Mouse (Mus musculus): ENCODE results near the gene Hist1h3h. TPM values are rescaled to one million over a fixed set of nuclear protein-coding genes. Genes with fewer than 3 reads are reported as not detected.
A peak's percentile ranks its signal among the peaks of the same experiment; 100 is the strongest.
"Not testable (repeated sequence)": the region's sequence is repeated elsewhere in the genome, so short reads cannot be mapped to it uniquely, and the experiment has no call there.

Hist1h3h gene
- 1.5 and 5.4 TPM in 2 replicates for polyA plus RNA-seq (2015; fragmentation: Nextera tagmentation; extraction: Ambion mirVana)

DNA sequence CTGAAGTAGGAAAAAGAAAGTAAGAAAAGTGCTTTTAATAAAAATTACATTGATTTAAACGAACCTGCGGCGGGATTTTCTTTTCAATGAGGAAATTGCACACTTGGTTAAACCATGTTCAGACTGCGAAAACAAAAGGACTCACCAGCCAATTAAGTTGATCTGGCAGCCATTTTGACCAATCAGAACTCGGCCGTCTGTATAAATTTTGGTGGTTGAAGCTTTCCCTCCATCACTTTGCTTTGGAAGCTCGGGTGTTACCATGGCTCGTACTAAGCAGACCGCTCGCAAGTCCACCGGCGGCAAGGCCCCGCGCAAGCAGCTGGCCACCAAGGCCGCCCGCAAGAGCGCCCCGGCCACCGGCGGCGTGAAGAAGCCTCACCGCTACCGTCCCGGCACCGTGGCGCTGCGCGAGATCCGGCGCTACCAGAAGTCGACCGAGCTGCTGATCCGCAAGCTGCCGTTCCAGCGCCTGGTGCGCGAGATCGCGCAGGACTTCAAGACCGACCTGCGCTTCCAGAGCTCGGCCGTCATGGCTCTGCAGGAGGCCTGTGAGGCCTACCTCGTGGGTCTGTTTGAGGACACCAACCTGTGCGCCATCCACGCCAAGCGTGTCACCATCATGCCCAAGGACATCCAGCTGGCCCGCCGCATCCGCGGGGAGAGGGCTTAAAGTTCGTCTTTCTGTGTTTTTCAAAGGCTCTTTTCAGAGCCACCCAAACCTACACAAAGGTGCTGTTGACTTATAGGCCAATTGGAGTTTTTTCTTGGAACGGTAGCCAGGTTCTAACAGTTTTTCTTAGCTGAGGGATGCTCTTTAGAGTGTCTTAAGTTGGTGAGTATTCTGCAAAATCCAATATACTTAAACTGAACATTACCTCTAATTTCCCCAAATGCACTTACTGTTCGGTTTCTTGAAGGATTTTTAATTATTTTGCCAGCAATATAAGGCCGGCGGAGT, at the start of gene Hist1h3h:
TSS of gene Hist1h3h (plus strand) at position 263 of the 961 bp plus-strand sequence.
- Histone ChIP-seq H3K4me2 (peak within 1 kb of the TSS; percentile 83), H3K27ac (peak within 1 kb of the TSS; percentile 91), H3K9ac (peak within 1 kb of the TSS; percentile 63), H3K4me3 (peak within 1 kb of the TSS; percentile 49), H3K4me1 (replicated peaks) (peaks cover 33% of the 10 kb centered on the region)
- not testable (repeated sequence) for H3K36me3 ChIP-seq; H3K27me3 ChIP-seq; H3K9me3 ChIP-seq (replicated peaks)
- WGBS: 1% methylated on average over 29 of the region's 56 CpGs
- ATAC-seq (replicated peaks; ENCODE audit: insufficient number of reproducible peaks, insufficient read depth, low FRiP score, low read depth): peak; percentile 41; the same call in 1 of the 2 replicates

DNA sequence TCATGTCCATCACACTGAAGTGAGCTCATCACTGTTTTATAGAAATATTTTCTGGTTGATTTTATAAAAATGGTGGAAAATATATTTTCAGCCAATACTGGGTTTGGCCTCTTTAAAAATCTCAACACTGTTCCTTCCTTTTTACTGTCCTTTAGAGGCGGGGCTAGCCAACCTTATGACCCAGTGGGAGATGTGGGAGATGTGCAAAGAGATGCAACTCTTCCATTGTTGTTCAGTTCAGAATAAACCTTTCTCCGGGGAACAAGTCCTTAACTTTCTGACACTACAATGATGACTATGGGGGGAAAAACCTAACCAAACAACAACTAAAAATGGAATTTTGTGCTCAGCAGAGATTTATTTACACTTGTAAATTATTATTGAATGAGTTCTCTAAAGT, 40.2 kb upstream of the Hist1h3h start, which contains the start of gene Olfr1360:
TSS of gene Olfr1360 (minus strand) at position 101 of the 400 bp plus-strand sequence.
- Histone ChIP-seq H3K27ac (no peak within 1 kb of the TSS), H3K4me1 (replicated peaks) (no peaks in the 10 kb centered on the region), H3K27me3 (no peaks in the 10 kb centered on the region), H3K36me3 (no peaks in the 10 kb centered on the region), H3K4me2 (no peak within 1 kb of the TSS), H3K9ac (no peak within 1 kb of the TSS), H3K9me3 (replicated peaks) (no peaks in the 10 kb centered on the region), H3K4me3 (no peak within 1 kb of the TSS)
- 67% methylated on average over 2 of the region's 2 CpGs for WGBS
- no peak for ATAC-seq (replicated peaks; ENCODE audit: insufficient number of reproducible peaks, insufficient read depth, low FRiP score, low read depth)

GRCm38 (mm10) chr13:21697811-21698210, 19.6 kb upstream of the Hist1h3h start, which contains the start of gene Olfr1359:
Gene Olfr1359, plus strand, starts transcription at chr13:21698111.
- Histone ChIP-seq H3K9me3 (replicated peaks) (no peaks in the 10 kb centered on the region), H3K4me2 (no peak within 1 kb of the TSS), H3K27me3 (no peaks in the 10 kb centered on the region), H3K36me3 (no peaks in the 10 kb centered on the region), H3K9ac (no peak within 1 kb of the TSS), H3K27ac (no peak within 1 kb of the TSS), H3K4me1 (replicated peaks) (no peaks in the 10 kb centered on the region), H3K4me3 (no peak within 1 kb of the TSS)
- no peak for ATAC-seq (replicated peaks; ENCODE audit: insufficient number of reproducible peaks, insufficient read depth, low FRiP score, low read depth)

- 67% methylated on average over 4 of the region's 4 CpGs for WGBS
- ATAC-seq (replicated peaks; ENCODE audit: insufficient number of reproducible peaks, insufficient read depth, low FRiP score, low read depth): no peak
- Histone ChIP-seq H3K4me3 (no peak overlapping the region), H3K4me1 (replicated peaks) (no peaks in the 10 kb centered on the region), H3K4me2 (no peak overlapping the region), H3K27ac (no peak overlapping the region), H3K27me3 (no peaks in the 10 kb centered on the region), H3K36me3 (no peaks in the 10 kb centered on the region), H3K9me3 (replicated peaks) (no peaks in the 10 kb centered on the region), H3K9ac (no peak overlapping the region)
Observed at GRCm38 (mm10) chr13:21706669-21707068, 10.8 kb upstream of the Hist1h3h start.

DNA sequence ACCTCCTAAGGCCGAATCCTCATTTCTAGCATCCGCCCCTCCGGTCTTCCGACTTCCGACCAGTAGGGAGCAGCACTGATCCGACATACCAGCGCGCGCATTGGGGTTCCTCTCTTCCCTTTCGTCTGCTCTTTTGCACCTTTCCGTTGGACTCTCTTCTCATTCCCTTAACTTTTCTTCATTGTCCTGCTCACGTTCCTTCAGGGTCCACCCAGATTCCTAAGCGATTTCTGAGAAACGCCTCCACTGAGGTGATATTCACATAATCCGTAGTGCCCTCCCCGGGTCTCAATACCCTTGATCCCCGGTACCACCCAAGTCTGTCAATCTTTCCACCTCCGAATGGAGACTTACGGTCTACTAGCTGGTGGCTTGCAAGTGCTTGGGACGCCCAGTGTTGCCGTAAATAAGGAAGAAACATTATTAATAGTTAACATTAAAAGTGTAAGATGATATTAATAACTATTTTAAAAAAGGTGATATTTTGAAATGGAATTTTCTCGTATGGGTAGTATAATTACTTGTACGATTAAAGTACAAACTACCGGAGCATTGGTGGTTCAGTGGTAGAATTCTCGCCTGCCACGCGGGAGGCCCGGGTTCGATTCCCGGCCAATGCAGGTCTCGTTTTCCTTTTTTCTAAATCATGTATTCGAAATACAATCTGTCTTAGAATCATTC, 7.3 kb upstream of the Hist1h3h start:
- H3K4me3 ChIP-seq: peak overlapping the region; percentile 82
- H3K27ac ChIP-seq: peak overlapping the region; percentile 89
- peak overlapping the region; percentile 65 for H3K4me2 ChIP-seq
- H3K36me3 ChIP-seq: no peaks in the 10 kb centered on the region
- H3K9me3 ChIP-seq (replicated peaks): no peaks in the 10 kb centered on the region
- H3K4me1 ChIP-seq (replicated peaks): peaks cover 4% of the 10 kb centered on the region
- H3K27me3 ChIP-seq: no peaks in the 10 kb centered on the region
- WGBS: under 1% methylated on average over 32 of the region's 32 CpGs
- peak; percentile 72; the same call in 1 of the 2 replicates for ATAC-seq (replicated peaks; ENCODE audit: insufficient number of reproducible peaks, insufficient read depth, low FRiP score, low read depth)
- H3K9ac ChIP-seq: peak overlapping the region; percentile 69

DNA sequence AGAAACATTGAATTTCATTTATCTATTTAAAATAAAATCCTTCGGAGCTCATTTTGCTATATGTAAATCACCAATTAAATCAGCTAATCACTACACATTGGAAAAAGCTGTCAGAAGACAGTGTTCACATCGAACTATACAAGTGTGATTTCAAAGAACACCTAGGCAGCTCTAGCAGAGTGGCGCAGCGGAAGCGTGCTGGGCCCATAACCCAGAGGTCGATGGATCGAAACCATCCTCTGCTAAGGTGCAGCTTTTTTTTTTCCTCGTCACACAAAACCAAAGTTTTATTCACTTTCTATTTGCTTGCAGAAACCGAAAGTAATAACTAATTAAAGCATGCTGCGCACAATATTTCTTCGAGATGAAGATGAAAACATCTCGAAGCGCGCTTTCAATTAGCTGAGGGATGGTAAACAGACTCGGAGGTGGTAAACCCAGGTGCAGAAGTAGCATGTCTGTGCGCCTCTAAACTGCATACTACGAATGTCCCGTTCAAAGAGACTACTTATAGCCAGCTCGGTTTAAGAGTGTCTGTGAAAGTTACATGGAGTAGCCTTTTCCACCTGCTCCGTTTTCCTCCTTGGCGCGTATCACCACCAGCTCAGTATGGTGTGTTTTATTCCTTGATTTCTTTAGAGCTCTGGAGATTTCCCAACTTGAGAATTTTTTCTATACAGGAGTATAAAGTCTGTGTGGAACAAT, 6.5 kb upstream of the Hist1h3h start:
- peak overlapping the region; percentile 82 for H3K4me3 ChIP-seq
- peak overlapping the region; percentile 40 for H3K9ac ChIP-seq
- peak overlapping the region; percentile 43; the same call in 1 of the 2 replicates for H3K27ac ChIP-seq
- H3K27me3 ChIP-seq: no peaks in the 10 kb centered on the region
- peak overlapping the region; percentile 65 for H3K4me2 ChIP-seq
- no peaks in the 10 kb centered on the region for H3K36me3 ChIP-seq
- ATAC-seq (replicated peaks; ENCODE audit: insufficient number of reproducible peaks, insufficient read depth, low FRiP score, low read depth): peak; percentile 73
- 3% methylated on average over 22 of the region's 22 CpGs for WGBS
- peaks cover 8% of the 10 kb centered on the region for H3K4me1 ChIP-seq (replicated peaks)
- H3K9me3 ChIP-seq (replicated peaks): no peaks in the 10 kb centered on the region

- ATAC-seq (replicated peaks; ENCODE audit: insufficient number of reproducible peaks, insufficient read depth, low FRiP score, low read depth): no peak
- Histone ChIP-seq H3K4me1 (replicated peaks) (peaks cover 9% of the 10 kb centered on the region), H3K4me3 (peak overlapping the region; percentile 82), H3K4me2 (peak overlapping the region; percentile 65), H3K9me3 (replicated peaks) (no peaks in the 10 kb centered on the region), H3K27ac (no peak overlapping the region), H3K27me3 (no peaks in the 10 kb centered on the region), H3K9ac (0 out of 2 replicates have a peak overlapping the region, but pooled peaks have one; percentile 40), H3K36me3 (no peaks in the 10 kb centered on the region)
- 28% methylated on average over 4 of the region's 4 CpGs for WGBS
Observed at GRCm38 (mm10) chr13:21711698-21712097, 5.8 kb upstream of the Hist1h3h start.

DNA sequence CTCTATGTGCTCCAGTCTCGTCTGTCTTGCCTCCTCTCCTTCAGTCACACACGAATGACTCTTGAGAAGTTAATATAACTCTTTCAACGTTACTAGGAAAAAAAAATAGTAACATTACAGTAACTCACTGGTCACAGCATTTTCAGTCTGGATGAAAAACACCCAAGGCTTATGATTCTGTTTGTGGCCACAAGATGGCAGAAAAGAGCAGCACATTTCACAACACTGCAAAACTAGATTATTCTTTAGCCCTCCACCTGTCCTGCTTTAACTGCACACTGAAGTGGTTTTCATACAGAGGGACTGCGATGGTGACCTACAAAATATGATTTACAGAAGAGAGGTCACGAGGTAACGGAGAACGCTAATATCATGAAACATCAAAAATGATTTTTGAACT, 2.7 kb upstream of the Hist1h3h start:
- H3K9ac ChIP-seq: 0 out of 2 replicates have a peak overlapping the region, but pooled peaks have one; percentile 56
- peak overlapping the region; percentile 91 for H3K27ac ChIP-seq
- ATAC-seq (replicated peaks; ENCODE audit: insufficient number of reproducible peaks, insufficient read depth, low FRiP score, low read depth): no peak

GRCm38 (mm10) chr13:21715131-21715863, 2.2 kb upstream of the Hist1h3h start:
- Histone ChIP-seq H3K27ac (peak overlapping the region; percentile 91), H3K27me3 (no peaks in the 10 kb centered on the region), H3K9me3 (replicated peaks) (no peaks in the 10 kb centered on the region), H3K4me3 (peak overlapping the region; percentile 49), H3K4me1 (replicated peaks) (peaks cover 23% of the 10 kb centered on the region), H3K9ac (peak overlapping the region; percentile 56), H3K36me3 (no peaks in the 10 kb centered on the region), H3K4me2 (peak overlapping the region; percentile 83)
- WGBS: under 1% methylated on average over 22 of the region's 22 CpGs
- no peak for ATAC-seq (replicated peaks; ENCODE audit: insufficient number of reproducible peaks, insufficient read depth, low FRiP score, low read depth)

More for the DNA sequence above, 2.7 kb upstream of the Hist1h3h start:
- Histone ChIP-seq H3K36me3 (no peaks in the 10 kb centered on the region), H3K9me3 (replicated peaks) (no peaks in the 10 kb centered on the region), H3K4me3 (peak overlapping the region; percentile 49), H3K27me3 (no peaks in the 10 kb centered on the region), H3K4me2 (peak overlapping the region; percentile 83), H3K4me1 (replicated peaks) (peaks cover 23% of the 10 kb centered on the region)
- WGBS: 1% methylated on average over 7 of the region's 7 CpGs

GRCm38 (mm10) chr13:21715864-21716539, 1.5 kb upstream of the Hist1h3h start, which contains the start of the genes Hist1h2bl and Hist1h2ai:
Gene Hist1h2bl, minus strand, starts transcription at chr13:21716143.
Gene Hist1h2ai, plus strand, starts transcription at chr13:21716422.
- H3K9ac ChIP-seq: peak within 1 kb of the TSS; percentile 63
- H3K36me3 ChIP-seq; H3K9me3 ChIP-seq (replicated peaks); H3K27me3 ChIP-seq: not testable (repeated sequence)
- H3K4me1 ChIP-seq (replicated peaks): peaks cover 25% of the 10 kb centered on the region
- peak; percentile 92 for ATAC-seq (replicated peaks; ENCODE audit: insufficient number of reproducible peaks, insufficient read depth, low FRiP score, low read depth)
- 0% methylated on average over 36 of the region's 50 CpGs for WGBS
- peak within 1 kb of the TSS; percentile 83 for H3K4me2 ChIP-seq
- peak within 1 kb of the TSS; percentile 91 for H3K27ac ChIP-seq
- peak within 1 kb of the TSS; percentile 49 for H3K4me3 ChIP-seq
